Mouse (Mus musculus) limb, embryonic 15.5 days (tissue): Measurements from ENCODE around the gene Vax1. TPM values are rescaled to one million over a fixed set of nuclear protein-coding genes. Genes with fewer than 3 reads are reported as not detected.

Experiments
- ATAC-seq: fragments of 200-750 bp; cut with Nextera tagmentation; 2 replicates; pipeline ENCODE4 v1.8.0; 2017; ENCODE audit warnings: low read depth, moderate TSS enrichment; ENCODE audit not compliant: insufficient number of reproducible peaks, low FRiP score, low TSS enrichment
- H3K27ac ChIP-seq: fragments of 300-500 bp; sonication (generic); 2 replicates; pipeline ENCODE4 v1.5.1; 2015; ENCODE audit warnings: moderate library complexity, mild to moderate bottlenecking, inconsistent platforms
- H3K27me3 ChIP-seq: fragments of 300-500 bp; sonication (generic); 2 replicates; pipeline ENCODE4 v1.6.1; 2015; ENCODE audit warnings: inconsistent platforms
- H3K36me3 ChIP-seq: fragments of 300-500 bp; sonication (generic); 2 replicates; pipeline ENCODE4 v1.6.1; 2015; ENCODE audit warnings: inconsistent platforms
- H3K4me1 ChIP-seq: fragments of 300-500 bp; sonication (generic); 2 replicates; pipeline ENCODE4 v1.6.1; 2015; ENCODE audit warnings: inconsistent platforms
- H3K4me2 ChIP-seq: fragments of 300-500 bp; sonication (generic); 2 replicates; pipeline ENCODE4 v1.6.1; 2015; ENCODE audit warnings: mild to moderate bottlenecking, inconsistent platforms
- H3K4me3 ChIP-seq: fragments of 300-500 bp; sonication (generic); 2 replicates; pipeline ENCODE4 v1.5.1; 2015; ENCODE audit warnings: mild to moderate bottlenecking, inconsistent platforms
- H3K9ac ChIP-seq: fragments of 300-500 bp; sonication (generic); 2 replicates; pipeline ENCODE4 v1.6.1; 2015; ENCODE audit warnings: inconsistent platforms
- H3K9me3 ChIP-seq: fragments of 300-500 bp; sonication (generic); 2 replicates; pipeline ENCODE4 v1.6.1; 2016; ENCODE audit warnings: inconsistent platforms
- WGBS: fragments of 180-500 bp; shearing (Covaris S2); methylation state at CpG from one replicate; pipeline ENCODE4 v1.1.7; 2015; 5-methylcytosine and 5-hydroxymethylcytosine counted together
- polyA plus RNA-seq: library from polyadenylated mRNA; unstranded; fragments of >200 nt; fragmentation: Nextera tagmentation; extraction: Ambion mirVana; gene quantifications from 2 replicates; pipeline ENCODE4 v1.2.1, GENCODE M21; 2015

Gene Vax1
- polyA plus RNA-seq, 1 experiment from 2014 or later, result not detected

DNA sequence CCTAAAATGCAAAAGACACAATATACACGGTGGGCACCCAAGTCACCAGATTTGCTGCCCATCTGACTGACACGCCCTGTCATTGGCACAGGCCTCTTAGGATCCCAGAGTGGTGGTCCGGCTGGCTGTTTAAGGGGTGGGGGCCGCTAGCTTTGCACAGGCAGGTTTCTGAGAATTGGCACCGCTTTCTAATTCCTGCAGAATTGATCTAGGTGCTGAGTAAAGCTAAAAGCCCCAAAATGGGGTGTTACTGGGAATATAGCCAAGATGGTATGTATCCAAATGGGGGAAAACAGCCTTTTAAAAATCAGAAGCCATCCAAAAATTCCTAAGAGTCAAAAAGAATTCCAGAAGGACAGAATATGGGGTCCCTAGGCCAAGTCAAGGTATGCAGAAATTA lies 2.0 kb downstream of the Vax1 start:
- H3K27ac ChIP-seq, result no peak overlapping the region
- no peak for ATAC-seq
- H3K9me3 ChIP-seq, result no peaks in the 10 kb centered on the region
- no peak overlapping the region for H3K4me2 ChIP-seq
- H3K36me3 ChIP-seq, result no peaks in the 10 kb centered on the region
- no peak overlapping the region for H3K9ac ChIP-seq
- peaks cover 99% of the 10 kb centered on the region for H3K27me3 ChIP-seq
- WGBS, result 41% methylated on average over 5 of the region's 5 CpGs
- no peak overlapping the region for H3K4me3 ChIP-seq
- H3K4me1 ChIP-seq, result peaks cover 44% of the 10 kb centered on the region

DNA sequence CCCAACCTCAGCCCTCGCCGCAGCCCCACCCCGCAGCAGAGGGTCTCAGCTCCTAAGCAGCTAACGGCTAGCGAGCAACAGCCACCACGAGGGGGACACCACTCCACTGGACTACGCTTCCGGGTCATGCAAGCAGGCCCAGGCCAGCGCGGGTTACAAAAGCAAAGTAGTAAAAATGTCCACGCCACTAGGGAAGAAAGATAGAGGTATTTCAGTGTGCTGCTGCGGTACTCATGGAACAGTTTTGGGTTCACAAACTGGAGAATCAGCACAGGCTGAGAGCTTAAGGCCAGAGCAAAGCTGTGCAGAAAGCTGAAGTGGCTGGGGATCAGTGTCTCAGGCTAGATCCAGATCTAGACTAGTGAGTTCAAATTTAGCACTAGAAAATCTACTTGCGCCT lies 3.0 kb downstream of the Vax1 start:
- Histone ChIP-seq H3K9me3 (no peaks in the 10 kb centered on the region), H3K4me1 (peaks cover 44% of the 10 kb centered on the region), H3K9ac (no peak overlapping the region), H3K4me2 (peak overlapping the region; percentile 81), H3K4me3 (peak overlapping the region; percentile 43), H3K27ac (no peak overlapping the region), H3K36me3 (no peaks in the 10 kb centered on the region), H3K27me3 (peaks cover 99% of the 10 kb centered on the region)
- no peak for ATAC-seq
- WGBS, result 6% methylated on average over 13 of the region's 13 CpGs

DNA sequence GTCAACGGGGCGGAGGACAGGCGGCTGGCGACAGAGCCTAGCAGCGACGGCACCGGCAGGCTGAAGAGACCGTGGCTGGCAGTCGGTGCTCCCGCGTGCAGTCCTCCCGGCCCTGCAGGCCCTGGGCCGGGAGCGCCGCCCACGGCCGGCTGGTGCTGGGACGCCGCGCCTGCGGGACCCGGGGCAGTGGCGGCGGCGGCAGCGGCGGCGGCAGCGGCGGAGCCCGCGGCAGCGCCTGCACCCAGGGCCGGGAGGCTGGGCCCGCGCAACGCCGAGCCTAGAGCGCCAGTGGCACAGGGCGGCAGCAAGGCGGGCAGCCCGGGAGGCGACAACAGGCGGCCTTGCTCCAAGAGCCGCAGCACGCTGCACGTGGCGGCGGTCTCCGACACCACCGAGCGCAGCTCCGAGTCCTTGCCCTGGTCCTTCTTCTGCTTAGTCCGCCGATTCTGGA lies 3.5 kb downstream of the Vax1 start:
- Histone ChIP-seq H3K9ac (peak overlapping the region; percentile 5; the same call in 1 of the 2 replicates), H3K36me3 (no peaks in the 10 kb centered on the region), H3K4me2 (peak overlapping the region; percentile 81), H3K4me1 (peaks cover 41% of the 10 kb centered on the region), H3K27me3 (peaks cover 99% of the 10 kb centered on the region), H3K9me3 (no peaks in the 10 kb centered on the region), H3K27ac (no peak overlapping the region), H3K4me3 (peak overlapping the region; percentile 43)
- under 1% methylated on average over 43 of the region's 55 CpGs for WGBS
- ATAC-seq, result no peak

DNA sequence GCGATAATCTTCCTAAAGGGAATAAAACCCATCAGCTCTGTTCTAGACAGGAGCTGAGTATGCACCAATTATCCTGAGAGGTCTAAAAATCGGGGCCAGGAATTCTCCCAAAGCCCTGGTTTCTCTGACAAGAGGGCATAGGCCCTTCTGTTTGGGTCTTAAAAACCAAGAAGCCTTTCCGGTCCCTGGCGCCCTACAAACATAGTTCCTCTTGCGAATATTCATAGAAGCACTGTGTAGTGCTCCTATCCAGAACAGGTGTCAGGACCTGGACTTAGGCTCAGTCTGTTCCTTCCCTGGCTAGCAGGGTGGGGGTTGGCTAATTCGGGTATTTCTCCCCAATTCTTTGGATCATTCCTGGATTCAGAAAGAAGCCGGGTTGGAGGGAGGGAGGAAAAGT lies 4.3 kb downstream of the Vax1 start:
- WGBS, result 5% methylated on average over 7 of the region's 7 CpGs
- H3K4me1 ChIP-seq, result peaks cover 34% of the 10 kb centered on the region
- no peak overlapping the region for H3K4me3 ChIP-seq
- H3K9me3 ChIP-seq, result no peaks in the 10 kb centered on the region
- H3K4me2 ChIP-seq, result no peak overlapping the region
- no peak overlapping the region for H3K27ac ChIP-seq
- ATAC-seq, result no peak
- H3K9ac ChIP-seq, result no peak overlapping the region
- no peaks in the 10 kb centered on the region for H3K36me3 ChIP-seq
- H3K27me3 ChIP-seq, result peaks cover 99% of the 10 kb centered on the region

DNA sequence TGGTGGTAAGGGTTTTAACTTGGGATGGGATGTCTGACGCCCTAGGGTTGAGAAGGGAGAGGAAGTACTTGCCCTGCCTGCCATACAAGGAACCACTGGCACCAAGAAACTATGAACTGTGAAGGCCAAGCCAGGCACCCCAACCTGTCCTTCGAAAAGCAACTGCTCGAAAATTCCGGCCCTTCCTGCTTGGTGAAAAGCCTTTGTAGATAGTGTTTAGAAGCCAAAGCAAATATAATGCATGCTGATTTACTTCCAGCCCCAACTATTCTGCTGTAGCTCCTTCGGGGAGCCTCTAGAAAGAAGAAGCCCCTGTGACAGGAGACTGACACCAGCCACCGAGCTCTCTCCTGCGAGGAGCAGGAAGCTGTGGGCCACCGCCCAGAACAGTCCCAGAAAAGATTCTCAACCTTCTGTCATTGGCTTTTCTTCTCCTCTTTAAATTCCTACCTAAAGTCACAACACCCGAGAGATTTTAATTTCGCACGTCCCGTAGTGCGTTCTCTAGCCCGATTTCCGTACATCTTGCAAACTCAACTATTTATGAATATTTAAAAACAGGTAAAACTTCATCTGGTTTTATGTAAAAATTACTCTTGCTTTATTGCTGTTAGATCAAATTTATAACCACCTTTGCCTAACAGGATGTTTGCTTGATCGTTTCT lies 4.8 kb downstream of the Vax1 start:
- Histone ChIP-seq H3K4me3 (no peak overlapping the region), H3K36me3 (no peaks in the 10 kb centered on the region), H3K4me1 (peaks cover 29% of the 10 kb centered on the region), H3K27me3 (peaks cover 97% of the 10 kb centered on the region), H3K27ac (no peak overlapping the region), H3K4me2 (no peak overlapping the region), H3K9ac (no peak overlapping the region), H3K9me3 (no peaks in the 10 kb centered on the region)
- ATAC-seq, result no peak
- 10% methylated on average over 16 of the region's 16 CpGs for WGBS

DNA sequence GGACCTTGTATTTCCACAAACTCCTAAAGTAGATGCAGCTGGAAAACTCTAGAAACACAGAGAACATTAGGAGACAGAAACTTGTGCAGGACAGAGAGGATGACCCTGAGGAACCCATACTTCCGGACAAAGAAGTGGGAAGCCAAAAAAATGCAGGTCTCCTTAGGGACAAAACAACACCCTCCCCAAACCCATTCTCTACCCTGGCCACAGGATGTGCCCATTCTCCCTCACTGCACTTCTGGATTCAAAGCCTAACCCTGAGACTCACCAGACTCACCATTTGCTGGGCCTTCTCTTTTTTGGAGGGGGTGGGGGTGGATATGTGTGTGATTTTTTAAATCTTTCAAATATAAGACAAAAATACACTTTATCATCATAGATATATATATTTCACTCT lies 5.7 kb downstream of the Vax1 start:
- 14% methylated on average over 1 of the region's 1 CpGs for WGBS
- Histone ChIP-seq H3K4me1 (peaks cover 20% of the 10 kb centered on the region), H3K9me3 (no peaks in the 10 kb centered on the region), H3K4me3 (no peak overlapping the region), H3K27ac (no peak overlapping the region), H3K36me3 (no peaks in the 10 kb centered on the region), H3K4me2 (no peak overlapping the region), H3K27me3 (peaks cover 94% of the 10 kb centered on the region), H3K9ac (no peak overlapping the region)
- ATAC-seq, result no peak

DNA sequence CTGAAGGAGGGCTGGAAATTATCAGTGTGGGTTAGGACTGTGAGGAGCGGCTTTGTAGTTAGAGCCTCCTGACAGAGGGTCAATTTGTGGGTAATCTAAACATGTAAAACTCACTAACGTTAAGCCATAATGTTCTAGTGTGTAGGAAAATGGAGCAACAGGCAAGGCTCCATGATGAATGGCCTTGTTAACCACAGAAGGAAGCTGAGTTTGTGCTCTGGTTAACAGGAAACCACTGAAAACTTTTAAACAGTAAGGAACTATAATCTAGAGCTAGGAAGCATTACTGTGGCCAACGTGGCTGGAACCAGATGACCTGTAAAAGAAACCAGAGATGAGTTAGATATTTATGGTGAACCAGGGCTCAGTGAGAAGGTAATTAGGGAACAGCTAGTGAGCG lies 13.2 kb downstream of the Vax1 start:
- H3K4me3 ChIP-seq, result no peak overlapping the region
- peaks cover 27% of the 10 kb centered on the region for H3K27me3 ChIP-seq
- no peak overlapping the region for H3K4me2 ChIP-seq
- no peak overlapping the region for H3K27ac ChIP-seq
- H3K36me3 ChIP-seq, result no peaks in the 10 kb centered on the region
- H3K9me3 ChIP-seq, result no peaks in the 10 kb centered on the region
- no peaks in the 10 kb centered on the region for H3K4me1 ChIP-seq
- ATAC-seq, result no peak
- H3K9ac ChIP-seq, result no peak overlapping the region
- 29% methylated on average over 4 of the region's 4 CpGs for WGBS

DNA sequence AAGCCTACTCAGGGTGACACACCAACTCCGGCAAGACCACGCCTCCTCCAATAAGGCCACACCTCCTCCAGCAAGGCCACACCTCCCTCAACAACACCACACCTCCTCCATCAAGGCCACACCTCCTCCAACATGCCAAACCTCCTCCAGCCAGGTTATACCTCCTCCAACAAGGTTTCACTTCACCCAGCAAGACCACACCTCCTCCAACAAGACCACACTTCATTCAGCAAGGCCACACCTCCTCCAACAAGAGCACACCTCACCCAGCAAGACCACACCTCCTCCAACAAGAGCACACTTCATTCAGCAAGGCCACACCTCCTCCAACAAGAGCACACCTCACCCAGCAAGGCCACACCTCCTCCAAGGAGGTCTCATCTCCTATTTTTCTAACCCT lies 15.7 kb downstream of the Vax1 start:
- H3K4me2 ChIP-seq, result no peak overlapping the region
- no peaks in the 10 kb centered on the region for H3K36me3 ChIP-seq
- H3K4me1 ChIP-seq, result no peaks in the 10 kb centered on the region
- H3K27me3 ChIP-seq, result peaks cover 6% of the 10 kb centered on the region; the same call in 1 of the 2 replicates
- H3K4me3 ChIP-seq, result no peak overlapping the region
- H3K9ac ChIP-seq, result no peak overlapping the region
- no peak for ATAC-seq
- H3K9me3 ChIP-seq, result no peaks in the 10 kb centered on the region
- WGBS, result 80% methylated on average over 2 of the region's 2 CpGs
- no peak overlapping the region for H3K27ac ChIP-seq

DNA sequence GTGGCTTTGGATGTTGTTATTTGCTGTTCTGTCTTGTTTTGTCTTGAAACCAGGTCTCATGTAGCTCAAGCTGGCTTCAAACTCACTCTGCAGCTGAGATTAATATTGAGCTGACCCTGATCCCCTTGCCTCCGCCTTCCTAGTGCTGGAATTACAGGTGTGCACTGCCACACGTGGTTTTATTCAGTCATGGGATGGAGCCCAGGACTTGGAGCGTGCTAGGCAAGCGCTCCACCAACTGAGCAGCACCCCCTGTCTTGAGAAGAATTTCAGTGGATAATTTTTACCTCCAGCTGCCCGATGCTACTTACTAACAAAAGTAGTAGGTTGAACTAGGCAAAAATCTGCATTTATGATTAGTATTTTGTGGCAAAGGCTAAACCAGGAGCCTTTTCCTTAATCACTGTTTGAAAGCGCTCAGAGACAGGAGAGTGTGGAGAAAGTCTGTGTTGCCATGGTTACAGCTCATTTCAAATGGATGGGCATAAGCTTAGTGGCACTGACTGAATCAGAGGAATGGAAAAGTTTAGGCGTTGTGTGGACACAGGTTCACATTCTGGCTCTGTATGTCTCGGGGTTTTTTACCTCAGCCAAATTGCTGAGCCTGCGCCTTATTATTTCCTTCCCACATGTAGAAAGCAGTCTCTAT lies 24.2 kb downstream of the Vax1 start:
- Histone ChIP-seq H3K36me3 (no peaks in the 10 kb centered on the region), H3K27ac (no peak overlapping the region), H3K4me2 (no peak overlapping the region), H3K27me3 (no peaks in the 10 kb centered on the region), H3K9me3 (no peaks in the 10 kb centered on the region), H3K4me1 (no peaks in the 10 kb centered on the region), H3K9ac (no peak overlapping the region), H3K4me3 (no peak overlapping the region)
- no peak for ATAC-seq
- WGBS, result 48% methylated on average over 9 of the region's 9 CpGs

DNA sequence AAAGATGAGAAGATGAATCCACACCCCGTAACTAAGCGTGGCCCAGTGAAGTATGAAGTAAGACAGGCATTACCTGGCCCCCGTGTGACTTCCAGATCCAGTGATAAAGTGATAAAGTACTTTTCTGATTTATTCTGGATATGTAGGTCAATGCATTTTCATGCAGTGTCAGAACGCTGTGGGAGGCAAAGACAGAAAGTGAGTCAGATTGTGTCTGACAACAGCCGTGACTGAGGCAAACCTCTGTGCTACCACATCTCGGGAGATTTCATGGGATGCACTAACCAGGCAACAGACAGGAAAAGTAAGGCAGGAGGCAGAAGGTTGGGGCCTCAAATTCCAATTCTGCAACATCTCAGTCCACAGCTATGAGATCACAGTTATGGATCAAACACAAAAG lies 24.8 kb downstream of the Vax1 start:
- no peak overlapping the region for H3K4me3 ChIP-seq
- H3K36me3 ChIP-seq, result no peaks in the 10 kb centered on the region
- 79% methylated on average over 6 of the region's 6 CpGs for WGBS
- H3K27ac ChIP-seq, result no peak overlapping the region
- no peak overlapping the region for H3K4me2 ChIP-seq
- H3K27me3 ChIP-seq, result no peaks in the 10 kb centered on the region
- H3K9ac ChIP-seq, result no peak overlapping the region
- no peaks in the 10 kb centered on the region for H3K9me3 ChIP-seq
- ATAC-seq, result no peak
- no peaks in the 10 kb centered on the region for H3K4me1 ChIP-seq

DNA sequence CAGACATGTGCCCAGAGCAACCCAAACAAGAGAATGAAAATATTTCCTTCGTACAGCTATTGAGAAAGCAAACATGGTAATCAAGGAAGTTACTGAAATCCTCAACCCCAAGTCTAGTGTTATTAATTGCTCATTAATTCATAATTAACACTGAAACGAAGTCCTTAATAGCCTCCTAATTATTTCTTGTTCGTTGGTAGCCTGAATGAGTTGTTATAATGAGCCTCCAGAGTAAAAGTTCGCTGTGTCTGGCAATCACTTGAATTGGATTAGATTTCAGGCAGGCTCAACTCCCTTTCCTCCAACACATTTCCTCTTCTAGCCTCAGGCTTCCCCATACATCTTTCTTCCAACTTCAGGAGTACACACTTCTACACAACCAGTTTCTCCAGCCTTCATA lies 27.6 kb downstream of the Vax1 start:
- WGBS, result 37% methylated on average over 4 of the region's 4 CpGs
- Histone ChIP-seq H3K9me3 (no peaks in the 10 kb centered on the region), H3K4me2 (no peak overlapping the region), H3K27me3 (no peaks in the 10 kb centered on the region), H3K27ac (no peak overlapping the region), H3K4me1 (no peaks in the 10 kb centered on the region), H3K36me3 (no peaks in the 10 kb centered on the region), H3K4me3 (no peak overlapping the region), H3K9ac (no peak overlapping the region)
- no peak for ATAC-seq

DNA sequence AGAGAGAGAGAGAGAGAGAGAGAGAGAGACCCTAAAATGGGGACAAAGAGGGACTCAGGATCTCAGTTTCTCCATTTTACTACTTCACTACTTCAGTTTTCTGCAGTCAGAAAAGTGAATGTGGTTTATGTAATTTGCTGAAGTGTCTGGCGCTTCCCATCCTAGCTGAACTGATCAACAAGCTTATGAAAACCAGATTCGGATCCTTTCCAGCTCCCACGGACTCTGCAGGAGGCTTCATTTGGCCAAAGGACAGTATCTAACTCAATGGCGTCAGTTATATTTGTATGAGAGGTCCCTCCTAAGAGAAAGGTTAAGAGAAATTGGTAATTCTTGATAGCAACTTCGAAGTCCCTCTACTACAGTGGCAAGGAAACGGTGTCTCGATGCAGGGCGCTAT lies 34.5 kb downstream of the Vax1 start:
- Histone ChIP-seq H3K27ac (no peak overlapping the region), H3K4me1 (no peaks in the 10 kb centered on the region), H3K4me3 (no peak overlapping the region), H3K36me3 (no peaks in the 10 kb centered on the region), H3K9ac (no peak overlapping the region), H3K27me3 (no peaks in the 10 kb centered on the region), H3K4me2 (no peak overlapping the region), H3K9me3 (no peaks in the 10 kb centered on the region)
- WGBS, result 67% methylated on average over 8 of the region's 8 CpGs
- ATAC-seq, result no peak
